Mouse (Mus musculus): ENCODE measurements around the gene Adrb1. TPM values are rescaled to one million over a fixed set of nuclear protein-coding genes. Genes with fewer than 3 reads are reported as not detected.

The Adrb1 gene
- polyA plus RNA-seq, 1 experiment from 2014 or later, result 0.17 TPM

- no peak overlapping the region for H3K9ac ChIP-seq (ENCODE audit: low read depth, low read length)
- H3K4me1 ChIP-seq (replicated peaks; ENCODE audit: control insufficient read depth, insufficient read depth, low read length), result no peaks in the 10 kb centered on the region
- H3K4me3 ChIP-seq (ENCODE audit: low read depth, low read length), result no peak overlapping the region
- H3K27ac ChIP-seq (ENCODE audit: low read depth, low read length), result no peak overlapping the region
- no peak for ATAC-seq (ENCODE audit: low FRiP score)
- no peak overlapping the region for H3K4me2 ChIP-seq (replicated peaks; ENCODE audit: low read depth, low read length)
- no peaks in the 10 kb centered on the region for H3K9me3 ChIP-seq (ENCODE audit: control insufficient read depth, low read length)
- no peaks in the 10 kb centered on the region for H3K27me3 ChIP-seq (ENCODE audit: control insufficient read depth, insufficient read depth, low read length)
- DNase-seq (ENCODE audit: low spot score), result no peak
- WGBS, result 91% methylated on average over 20 of the region's 20 CpGs
- H3K36me3 ChIP-seq (ENCODE audit: control insufficient read depth, insufficient read depth, low read length), result no peaks in the 10 kb centered on the region
Observed at GRCm38 (mm10) chr19:56697370-56698144, 24.4 kb upstream of the Adrb1 start.

- H3K9ac ChIP-seq (ENCODE audit: low read depth, low read length), result no peak overlapping the region
- no peaks in the 10 kb centered on the region for H3K9me3 ChIP-seq (ENCODE audit: control insufficient read depth, low read length)
- DNase-seq (ENCODE audit: low spot score), result no peak
- no peak overlapping the region for H3K4me3 ChIP-seq (ENCODE audit: low read depth, low read length)
- no peaks in the 10 kb centered on the region for H3K36me3 ChIP-seq (ENCODE audit: control insufficient read depth, insufficient read depth, low read length)
- no peaks in the 10 kb centered on the region for H3K27me3 ChIP-seq (ENCODE audit: control insufficient read depth, insufficient read depth, low read length)
- no peak overlapping the region for H3K4me2 ChIP-seq (replicated peaks; ENCODE audit: low read depth, low read length)
- 82% methylated on average over 10 of the region's 10 CpGs for WGBS
- ATAC-seq (ENCODE audit: low FRiP score), result no peak
- no peak overlapping the region for H3K27ac ChIP-seq (ENCODE audit: low read depth, low read length)
- H3K4me1 ChIP-seq (replicated peaks; ENCODE audit: control insufficient read depth, insufficient read depth, low read length), result no peaks in the 10 kb centered on the region
Observed at GRCm38 (mm10) chr19:56700848-56701247, 21.2 kb upstream of the Adrb1 start.

GRCm38 (mm10) chr19:56701404-56702033 lies 20.5 kb upstream of the Adrb1 start:
- Histone ChIP-seq H3K36me3 (ENCODE audit: control insufficient read depth, insufficient read depth, low read length) (no peaks in the 10 kb centered on the region), H3K4me1 (replicated peaks; ENCODE audit: control insufficient read depth, insufficient read depth, low read length) (no peaks in the 10 kb centered on the region), H3K4me2 (replicated peaks; ENCODE audit: low read depth, low read length) (no peak overlapping the region), H3K9ac (ENCODE audit: low read depth, low read length) (no peak overlapping the region), H3K27ac (ENCODE audit: low read depth, low read length) (no peak overlapping the region), H3K9me3 (ENCODE audit: control insufficient read depth, low read length) (no peaks in the 10 kb centered on the region), H3K27me3 (ENCODE audit: control insufficient read depth, insufficient read depth, low read length) (no peaks in the 10 kb centered on the region), H3K4me3 (ENCODE audit: low read depth, low read length) (no peak overlapping the region)
- DNase-seq (ENCODE audit: low spot score) (no peak), ATAC-seq (ENCODE audit: low FRiP score) (no peak)
- 84% methylated on average over 8 of the region's 8 CpGs for WGBS

- Histone ChIP-seq H3K9ac (ENCODE audit: low read depth, low read length) (no peak overlapping the region), H3K27ac (ENCODE audit: low read depth, low read length) (no peak overlapping the region), H3K36me3 (ENCODE audit: control insufficient read depth, insufficient read depth, low read length) (no peaks in the 10 kb centered on the region), H3K4me1 (replicated peaks; ENCODE audit: control insufficient read depth, insufficient read depth, low read length) (no peaks in the 10 kb centered on the region), H3K9me3 (ENCODE audit: control insufficient read depth, low read length) (no peaks in the 10 kb centered on the region), H3K27me3 (ENCODE audit: control insufficient read depth, insufficient read depth, low read length) (no peaks in the 10 kb centered on the region), H3K4me2 (replicated peaks; ENCODE audit: low read depth, low read length) (no peak overlapping the region), H3K4me3 (ENCODE audit: low read depth, low read length) (no peak overlapping the region)
- ATAC-seq (ENCODE audit: low FRiP score), result no peak
- WGBS, result 77% methylated on average over 6 of the region's 6 CpGs
- no peak for DNase-seq (ENCODE audit: low spot score)
Observed at GRCm38 (mm10) chr19:56702039-56702438, 20.0 kb upstream of the Adrb1 start.

- H3K4me2 ChIP-seq (replicated peaks; ENCODE audit: low read depth, low read length), result no peak overlapping the region
- ATAC-seq (ENCODE audit: low FRiP score), result no peak
- H3K9ac ChIP-seq (ENCODE audit: low read depth, low read length), result no peak overlapping the region
- no peaks in the 10 kb centered on the region for H3K9me3 ChIP-seq (ENCODE audit: control insufficient read depth, low read length)
- no peaks in the 10 kb centered on the region for H3K27me3 ChIP-seq (ENCODE audit: control insufficient read depth, insufficient read depth, low read length)
- H3K4me3 ChIP-seq (ENCODE audit: low read depth, low read length), result no peak overlapping the region
- no peak for DNase-seq (ENCODE audit: low spot score)
- no peaks in the 10 kb centered on the region for H3K36me3 ChIP-seq (ENCODE audit: control insufficient read depth, insufficient read depth, low read length)
- H3K27ac ChIP-seq (ENCODE audit: low read depth, low read length), result no peak overlapping the region
- H3K4me1 ChIP-seq (replicated peaks; ENCODE audit: control insufficient read depth, insufficient read depth, low read length), result no peaks in the 10 kb centered on the region
- WGBS, result 72% methylated on average over 12 of the region's 12 CpGs
Observed at GRCm38 (mm10) chr19:56703238-56704097, 18.5 kb upstream of the Adrb1 start.

- DNase-seq (ENCODE audit: low spot score) (no peak), ATAC-seq (ENCODE audit: low FRiP score) (no peak)
- no peaks in the 10 kb centered on the region for H3K4me1 ChIP-seq (replicated peaks; ENCODE audit: control insufficient read depth, insufficient read depth, low read length)
- no peak overlapping the region for H3K4me2 ChIP-seq (replicated peaks; ENCODE audit: low read depth, low read length)
- no peak overlapping the region for H3K27ac ChIP-seq (ENCODE audit: low read depth, low read length)
- H3K4me3 ChIP-seq (ENCODE audit: low read depth, low read length), result no peak overlapping the region
- no peak overlapping the region for H3K9ac ChIP-seq (ENCODE audit: low read depth, low read length)
- no peaks in the 10 kb centered on the region for H3K36me3 ChIP-seq (ENCODE audit: control insufficient read depth, insufficient read depth, low read length)
- no peaks in the 10 kb centered on the region for H3K9me3 ChIP-seq (ENCODE audit: control insufficient read depth, low read length)
- 58% methylated on average over 8 of the region's 8 CpGs for WGBS
- no peaks in the 10 kb centered on the region for H3K27me3 ChIP-seq (ENCODE audit: control insufficient read depth, insufficient read depth, low read length)
Observed at GRCm38 (mm10) chr19:56705026-56705675, 16.8 kb upstream of the Adrb1 start.

GRCm38 (mm10) chr19:56708794-56709193 lies 13.2 kb upstream of the Adrb1 start:
- Histone ChIP-seq H3K4me3 (ENCODE audit: low read depth, low read length) (no peak overlapping the region), H3K9me3 (ENCODE audit: control insufficient read depth, low read length) (no peaks in the 10 kb centered on the region), H3K27me3 (ENCODE audit: control insufficient read depth, insufficient read depth, low read length) (no peaks in the 10 kb centered on the region), H3K36me3 (ENCODE audit: control insufficient read depth, insufficient read depth, low read length) (no peaks in the 10 kb centered on the region), H3K9ac (ENCODE audit: low read depth, low read length) (no peak overlapping the region), H3K4me2 (replicated peaks; ENCODE audit: low read depth, low read length) (no peak overlapping the region), H3K4me1 (replicated peaks; ENCODE audit: control insufficient read depth, insufficient read depth, low read length) (no peaks in the 10 kb centered on the region), H3K27ac (ENCODE audit: low read depth, low read length) (no peak overlapping the region)
- 84% methylated on average over 2 of the region's 2 CpGs for WGBS
- DNase-seq (ENCODE audit: low spot score), result no peak
- no peak for ATAC-seq (ENCODE audit: low FRiP score)

- Histone ChIP-seq H3K9me3 (ENCODE audit: control insufficient read depth, low read length) (no peaks in the 10 kb centered on the region), H3K9ac (ENCODE audit: low read depth, low read length) (no peak overlapping the region), H3K27me3 (ENCODE audit: control insufficient read depth, insufficient read depth, low read length) (no peaks in the 10 kb centered on the region), H3K27ac (ENCODE audit: low read depth, low read length) (no peak overlapping the region), H3K4me1 (replicated peaks; ENCODE audit: control insufficient read depth, insufficient read depth, low read length) (no peaks in the 10 kb centered on the region), H3K4me2 (replicated peaks; ENCODE audit: low read depth, low read length) (no peak overlapping the region), H3K4me3 (ENCODE audit: low read depth, low read length) (no peak overlapping the region), H3K36me3 (ENCODE audit: control insufficient read depth, insufficient read depth, low read length) (no peaks in the 10 kb centered on the region)
- 84% methylated on average over 17 of the region's 17 CpGs for WGBS
- ATAC-seq (ENCODE audit: low FRiP score) (no peak), DNase-seq (ENCODE audit: low spot score) (no peak)
Observed at GRCm38 (mm10) chr19:56710131-56710905, 11.7 kb upstream of the Adrb1 start.
